Mouse (Mus musculus): ENCODE measurements around the gene Syt16. TPM values are rescaled to one million over a fixed set of nuclear protein-coding genes. Genes with fewer than 3 reads are reported as not detected.

Gene Syt16
- 17.0 and 19.5 TPM in 2 replicates for polyA plus RNA-seq (2016; fragmentation: Nextera tagmentation; extraction: Ambion mirVana)

DNA sequence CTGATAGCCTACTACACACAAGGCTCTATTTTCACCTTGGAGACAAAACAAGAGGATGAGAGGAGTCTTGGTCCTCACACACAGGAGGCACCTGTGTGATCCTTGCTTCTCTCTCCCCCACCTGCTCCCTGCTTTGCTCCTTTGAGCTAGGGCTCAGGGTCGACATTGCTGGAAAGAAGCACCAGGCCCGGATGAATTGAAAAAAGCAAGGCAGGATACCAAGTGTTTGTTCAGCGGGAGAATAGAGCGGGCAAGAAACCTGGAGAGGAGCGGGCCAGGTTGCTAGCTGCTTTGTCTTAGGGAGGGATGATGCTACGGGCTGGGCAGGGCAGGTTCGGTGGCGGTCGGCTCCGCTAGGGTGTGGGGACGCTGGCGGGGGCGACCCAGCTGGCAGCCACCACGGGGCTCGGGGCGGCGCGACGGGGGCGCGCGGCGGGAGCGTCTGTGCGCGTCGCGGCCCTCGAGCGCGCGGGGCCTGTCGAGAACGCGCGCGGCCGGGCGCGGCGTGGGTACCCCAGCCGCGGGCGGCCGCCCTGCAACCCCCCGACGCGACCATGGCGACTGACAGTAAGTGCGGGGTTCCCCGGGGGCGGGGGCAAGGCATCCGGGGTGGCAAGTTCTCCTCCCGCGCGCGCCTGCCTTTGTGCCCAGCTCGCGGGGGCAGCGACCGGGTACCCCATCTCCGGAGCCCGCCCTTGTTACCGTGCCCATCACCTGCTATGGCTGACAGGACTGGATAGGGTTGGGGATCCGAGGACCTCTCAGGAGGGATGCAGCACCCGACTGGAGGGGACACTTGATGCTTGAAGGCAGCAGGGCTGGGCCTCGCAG is at the start of gene Syt16:
Gene Syt16 (plus strand): TSS at position 365 of the 831 bp plus-strand sequence.
- WGBS = 3% methylated on average over 32 of the region's 67 CpGs
- peak within 1 kb of the TSS; percentile 57 for H3K4me3 ChIP-seq
- H3K9me3 ChIP-seq (replicated peaks) = no peaks in the 10 kb centered on the region
- H3K9ac ChIP-seq = peak within 1 kb of the TSS; percentile 76
- H3K36me3 ChIP-seq = no peaks in the 10 kb centered on the region
- ATAC-seq (ENCODE audit: low FRiP score) = peak; percentile 77
- peak within 1 kb of the TSS; percentile 37; the same call in 1 of the 2 replicates for H3K27ac ChIP-seq
- peaks cover 20% of the 10 kb centered on the region for H3K27me3 ChIP-seq
- H3K4me2 ChIP-seq (replicated peaks) = peak within 1 kb of the TSS; percentile 82
- H3K4me1 ChIP-seq = peaks cover 10% of the 10 kb centered on the region; the same call in 1 of the 2 replicates

DNA sequence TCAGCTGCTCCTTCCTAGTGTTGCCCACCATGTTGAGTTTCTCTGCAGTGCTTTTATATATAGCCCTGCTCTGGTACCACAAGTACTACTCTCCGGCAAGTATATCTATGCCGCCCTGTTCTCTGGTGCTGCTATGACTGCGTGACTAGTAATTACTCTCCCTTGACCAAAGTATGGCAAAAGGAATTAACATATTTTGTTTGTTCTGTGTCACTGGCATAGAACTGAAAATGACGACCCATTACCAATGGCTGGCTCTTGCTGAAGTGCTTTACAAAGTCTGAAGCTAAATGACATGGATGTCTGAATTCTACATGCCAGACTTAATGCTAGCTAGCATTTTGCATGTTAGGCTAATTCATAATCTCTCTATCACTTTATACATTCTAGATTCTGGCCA is 49.0 kb upstream of the Syt16 start:
- Histone ChIP-seq H3K36me3 (peaks cover 14% of the 10 kb centered on the region), H3K27me3 (peaks cover 9% of the 10 kb centered on the region; the same call in 1 of the 2 replicates), H3K4me1 (peaks cover 11% of the 10 kb centered on the region), H3K9me3 (replicated peaks) (no peaks in the 10 kb centered on the region), H3K27ac (no peak overlapping the region), H3K4me2 (replicated peaks) (no peak overlapping the region), H3K4me3 (no peak overlapping the region), H3K9ac (no peak overlapping the region)
- 85% methylated on average over 4 of the region's 4 CpGs for WGBS
- ATAC-seq (ENCODE audit: low FRiP score) = no peak

DNA sequence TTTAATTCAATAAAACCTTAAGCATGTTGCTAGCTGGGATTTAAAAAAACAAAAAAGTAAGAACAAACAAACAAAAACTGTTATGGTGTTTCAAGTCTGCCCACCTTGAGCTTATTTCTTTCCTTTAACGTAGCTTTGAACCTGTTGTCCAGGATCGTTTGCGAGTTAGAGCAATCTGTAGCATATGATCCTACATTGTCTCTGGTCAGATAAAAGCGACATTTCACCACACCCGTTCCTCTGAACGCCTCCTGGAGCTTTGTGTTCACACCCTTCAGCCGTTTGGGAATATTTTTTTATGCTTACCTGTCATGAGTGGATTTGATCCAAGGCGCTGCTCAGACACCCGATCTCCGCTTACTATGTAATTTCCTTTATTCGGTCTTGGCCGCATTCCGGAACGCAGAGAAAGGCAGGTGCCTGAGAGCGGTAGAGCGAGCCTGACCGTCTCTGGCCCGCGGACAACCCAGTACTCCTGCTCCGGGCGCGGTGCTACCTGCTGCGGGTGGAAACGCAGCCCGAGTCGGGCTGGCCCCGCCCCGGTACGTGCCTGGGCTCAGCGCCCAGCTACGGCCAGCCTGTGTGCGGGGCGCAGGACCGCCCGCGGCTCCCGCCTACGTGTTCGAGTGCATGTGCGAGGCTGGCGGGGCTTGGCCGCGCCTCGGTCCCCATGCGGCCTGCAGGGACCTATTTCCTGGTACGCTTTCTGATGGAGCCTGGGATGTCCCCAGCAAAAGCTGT is 48.0 kb upstream of the Syt16 start:
- peak overlapping the region; percentile 12; the same call in 1 of the 2 replicates for H3K27ac ChIP-seq
- no peaks in the 10 kb centered on the region for H3K9me3 ChIP-seq (replicated peaks)
- peak; percentile 81 for ATAC-seq (ENCODE audit: low FRiP score)
- H3K4me2 ChIP-seq (replicated peaks) = peak overlapping the region; percentile 76
- peaks cover 8% of the 10 kb centered on the region for H3K36me3 ChIP-seq
- H3K9ac ChIP-seq = peak overlapping the region; percentile 67
- WGBS = 5% methylated on average over 46 of the region's 46 CpGs
- H3K4me1 ChIP-seq = peaks cover 11% of the 10 kb centered on the region
- peak overlapping the region; percentile 36 for H3K4me3 ChIP-seq
- H3K27me3 ChIP-seq = peaks cover 9% of the 10 kb centered on the region; the same call in 1 of the 2 replicates

DNA sequence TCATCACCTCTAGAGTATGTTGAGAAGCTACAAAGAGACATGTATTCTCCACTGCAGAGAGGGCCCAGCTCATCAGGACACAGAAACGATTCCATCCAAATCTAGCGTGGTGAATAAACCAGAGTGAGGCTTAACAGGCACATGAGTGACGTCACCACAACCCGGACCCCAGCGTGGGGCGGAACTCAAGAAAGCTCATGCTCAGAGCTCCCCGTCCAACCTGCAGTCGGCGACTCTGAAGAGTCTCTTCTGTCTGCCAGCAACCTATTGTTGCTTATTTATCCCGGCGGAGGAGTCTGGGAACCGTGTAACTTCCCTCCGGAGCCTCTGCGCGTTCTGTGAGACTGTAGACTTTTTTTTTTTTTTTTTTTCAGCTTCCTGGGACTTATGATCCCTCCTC is 44.6 kb upstream of the Syt16 start:
- H3K4me2 ChIP-seq (replicated peaks) = peak overlapping the region; percentile 54
- ATAC-seq (ENCODE audit: low FRiP score) = no peak; the same call in 1 of the 2 replicates
- no peak overlapping the region for H3K27ac ChIP-seq
- WGBS = 10% methylated on average over 15 of the region's 15 CpGs
- peaks cover 9% of the 10 kb centered on the region; the same call in 1 of the 2 replicates for H3K27me3 ChIP-seq
- H3K9me3 ChIP-seq (replicated peaks) = no peaks in the 10 kb centered on the region
- H3K4me3 ChIP-seq = peak overlapping the region; percentile 26
- peak overlapping the region; percentile 27; the same call in 1 of the 2 replicates for H3K9ac ChIP-seq
- H3K36me3 ChIP-seq = no peaks in the 10 kb centered on the region
- H3K4me1 ChIP-seq = peaks cover 11% of the 10 kb centered on the region

DNA sequence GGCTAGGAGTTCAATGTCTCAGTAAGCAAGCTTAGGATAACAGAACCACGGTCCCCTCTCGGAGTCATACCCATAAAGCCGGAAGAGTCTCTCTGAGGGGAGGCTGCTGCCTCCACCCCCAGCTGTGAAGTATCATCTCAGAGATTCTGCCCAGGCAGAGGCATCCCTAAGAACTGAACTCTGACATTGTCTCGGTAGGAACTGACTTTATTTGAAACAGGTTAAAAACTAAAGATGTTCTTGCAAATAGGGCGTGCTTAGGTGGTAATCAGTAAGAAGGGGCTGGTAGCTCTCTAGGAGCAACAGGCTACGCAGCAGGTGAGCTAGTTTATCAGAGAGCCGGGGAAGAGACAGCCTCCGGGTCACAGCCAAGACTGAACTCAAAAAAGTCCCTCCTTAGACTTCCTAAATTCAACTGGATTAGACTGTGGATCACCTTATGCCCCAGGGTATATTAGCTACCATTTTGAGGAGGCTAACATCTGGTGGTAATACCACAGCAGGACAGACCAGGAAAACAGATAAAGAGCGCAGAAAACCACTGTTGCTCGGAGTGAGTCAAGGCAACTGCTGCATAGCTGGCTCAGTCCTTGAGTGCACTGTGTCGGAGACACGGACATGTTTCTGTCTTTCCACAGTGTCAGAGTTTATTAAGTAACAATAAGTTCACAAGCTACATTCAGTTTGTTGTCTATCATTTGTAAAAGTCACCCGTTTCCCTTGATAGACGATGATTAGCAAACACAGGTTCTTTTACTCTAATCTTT is 43.9 kb upstream of the Syt16 start:
- Histone ChIP-seq H3K4me2 (replicated peaks) (peak overlapping the region; percentile 54), H3K4me1 (peaks cover 11% of the 10 kb centered on the region), H3K4me3 (peak overlapping the region; percentile 26), H3K9me3 (replicated peaks) (no peaks in the 10 kb centered on the region), H3K27me3 (peaks cover 5% of the 10 kb centered on the region; the same call in 1 of the 2 replicates), H3K9ac (peak overlapping the region; percentile 27; the same call in 1 of the 2 replicates), H3K36me3 (no peaks in the 10 kb centered on the region), H3K27ac (no peak overlapping the region)
- ATAC-seq (ENCODE audit: low FRiP score) = no peak
- 53% methylated on average over 14 of the region's 14 CpGs for WGBS

DNA sequence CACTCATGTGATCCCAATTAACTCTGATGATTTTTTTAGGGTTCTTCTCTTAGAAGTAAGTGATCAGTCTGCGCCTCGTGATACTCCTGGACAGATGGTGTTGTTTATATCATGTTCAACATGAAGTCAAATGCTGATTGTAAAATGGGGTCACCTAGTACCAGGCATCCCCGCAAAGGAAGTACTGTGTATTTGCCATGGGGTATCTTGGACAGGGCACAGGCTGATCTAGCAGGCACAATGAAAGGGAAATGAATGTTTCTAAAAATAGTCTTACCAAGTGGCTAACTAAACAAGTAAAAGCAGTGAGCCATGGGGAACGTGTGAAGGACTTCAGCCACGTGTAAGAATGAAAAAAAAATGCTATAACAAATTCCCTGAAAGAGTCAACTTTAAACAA is 42.7 kb upstream of the Syt16 start:
- Histone ChIP-seq H3K9me3 (replicated peaks) (no peaks in the 10 kb centered on the region), H3K9ac (no peak overlapping the region), H3K4me2 (replicated peaks) (no peak overlapping the region), H3K27ac (no peak overlapping the region), H3K27me3 (no peaks in the 10 kb centered on the region), H3K36me3 (no peaks in the 10 kb centered on the region), H3K4me1 (peaks cover 5% of the 10 kb centered on the region), H3K4me3 (no peak overlapping the region)
- 85% methylated on average over 5 of the region's 5 CpGs for WGBS
- ATAC-seq (ENCODE audit: low FRiP score) = no peak

GRCm38 (mm10) chr12:73957676-73958075 is 39.8 kb upstream of the Syt16 start:
- 79% methylated on average over 3 of the region's 3 CpGs for WGBS
- Histone ChIP-seq H3K4me1 (peaks cover 4% of the 10 kb centered on the region; the same call in 1 of the 2 replicates), H3K36me3 (no peaks in the 10 kb centered on the region), H3K4me2 (replicated peaks) (no peak overlapping the region), H3K27me3 (no peaks in the 10 kb centered on the region), H3K4me3 (no peak overlapping the region), H3K27ac (no peak overlapping the region), H3K9ac (no peak overlapping the region), H3K9me3 (replicated peaks) (no peaks in the 10 kb centered on the region)
- ATAC-seq (ENCODE audit: low FRiP score) = no peak

GRCm38 (mm10) chr12:73958830-73959229 is 38.6 kb upstream of the Syt16 start:
- Histone ChIP-seq H3K9ac (no peak overlapping the region), H3K4me3 (no peak overlapping the region), H3K4me1 (no peaks in the 10 kb centered on the region), H3K9me3 (replicated peaks) (no peaks in the 10 kb centered on the region), H3K27me3 (no peaks in the 10 kb centered on the region), H3K4me2 (replicated peaks) (no peak overlapping the region), H3K36me3 (no peaks in the 10 kb centered on the region), H3K27ac (no peak overlapping the region)
- WGBS = 80% methylated on average over 2 of the region's 2 CpGs
- no peak for ATAC-seq (ENCODE audit: low FRiP score)

DNA sequence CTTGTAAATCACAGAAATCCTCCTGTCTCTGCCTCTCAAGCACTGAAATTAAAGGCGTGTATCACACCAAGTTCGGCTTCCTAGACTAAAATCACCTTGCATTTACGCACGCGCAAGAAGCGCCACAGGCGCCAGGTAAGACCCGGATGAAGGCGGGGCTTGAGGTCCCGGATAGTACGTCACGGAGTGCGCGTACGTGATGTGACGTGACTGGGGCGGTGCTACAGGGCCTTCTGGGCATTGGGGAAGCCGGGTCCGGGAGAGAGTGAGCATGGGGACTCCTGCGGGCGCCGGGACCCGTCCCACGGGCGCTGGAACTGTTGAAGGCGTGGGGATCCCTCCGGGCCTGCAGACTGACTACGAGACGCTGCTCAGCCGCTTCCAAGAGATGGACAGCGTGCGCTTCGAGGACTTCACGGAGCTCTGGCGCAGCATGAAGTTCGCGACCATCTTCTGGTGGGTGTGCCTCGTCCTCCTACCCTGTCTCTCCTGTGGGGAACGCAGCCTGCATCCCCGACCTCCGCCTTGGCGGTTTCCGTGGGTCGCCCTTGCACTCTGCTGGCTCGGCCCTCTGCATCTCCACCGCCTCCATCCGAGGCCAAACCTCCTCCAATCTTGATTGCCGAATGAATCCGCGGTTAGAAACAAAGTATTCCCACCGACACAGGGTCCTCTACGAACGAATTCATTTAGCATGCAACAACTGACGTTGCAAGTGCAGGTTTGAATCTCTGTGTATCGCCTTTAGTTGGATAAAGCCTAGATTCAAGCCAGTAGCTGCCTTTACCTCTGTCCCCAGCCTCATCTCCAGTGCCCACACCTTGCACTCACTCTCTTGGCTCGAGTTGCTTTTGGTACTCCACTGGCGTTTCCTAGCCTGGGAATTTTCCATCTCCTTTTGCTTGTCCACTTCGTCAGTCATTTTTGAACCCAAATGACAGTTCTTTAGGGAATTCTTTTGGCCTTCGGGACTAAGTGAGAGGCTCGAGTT is 32.9 kb upstream of the Syt16 start, which contains the start of gene Snapc1:
Gene Snapc1 (plus strand): TSS at position 191 of the 991 bp plus-strand sequence.
- peak within 1 kb of the TSS; percentile 83 for H3K4me2 ChIP-seq (replicated peaks)
- peak within 1 kb of the TSS; percentile 79 for H3K27ac ChIP-seq
- peaks cover 8% of the 10 kb centered on the region for H3K4me1 ChIP-seq
- WGBS = 1% methylated on average over 60 of the region's 60 CpGs
- peak within 1 kb of the TSS; percentile 89 for H3K9ac ChIP-seq
- H3K4me3 ChIP-seq = peak within 1 kb of the TSS; percentile 84
- peaks cover 19% of the 10 kb centered on the region for H3K36me3 ChIP-seq
- H3K9me3 ChIP-seq (replicated peaks) = no peaks in the 10 kb centered on the region
- H3K27me3 ChIP-seq = no peaks in the 10 kb centered on the region
- ATAC-seq (ENCODE audit: low FRiP score) = peak; percentile 100

DNA sequence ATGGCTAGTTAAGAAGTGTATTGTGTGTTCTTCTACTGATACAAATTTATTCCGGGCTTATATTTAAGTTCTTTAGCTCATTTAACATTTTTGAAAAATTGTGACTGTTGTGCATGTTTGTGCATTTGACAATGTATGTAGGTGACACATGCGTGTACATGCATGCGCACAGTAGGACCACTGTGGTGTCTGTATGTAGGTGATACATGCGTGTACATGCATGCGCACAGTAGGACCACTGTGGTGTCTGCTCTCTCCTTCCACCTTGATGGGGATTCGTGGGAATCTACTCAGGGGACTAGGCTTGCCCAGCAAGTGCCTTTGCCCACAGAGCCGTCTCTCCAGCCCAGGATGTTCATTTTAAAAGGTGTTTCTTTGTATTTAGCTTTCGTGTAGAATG is 28.3 kb upstream of the Syt16 start:
- no peak overlapping the region for H3K4me3 ChIP-seq
- H3K9me3 ChIP-seq (replicated peaks) = peaks cover 6% of the 10 kb centered on the region; the same call in 1 of the 2 replicates
- no peak overlapping the region for H3K9ac ChIP-seq
- H3K27me3 ChIP-seq = no peaks in the 10 kb centered on the region
- H3K4me2 ChIP-seq (replicated peaks) = no peak overlapping the region
- H3K36me3 ChIP-seq = peaks cover 57% of the 10 kb centered on the region
- peaks cover 8% of the 10 kb centered on the region for H3K4me1 ChIP-seq
- WGBS = 98% methylated on average over 8 of the region's 8 CpGs
- H3K27ac ChIP-seq = no peak overlapping the region
- no peak for ATAC-seq (ENCODE audit: low FRiP score)

- H3K4me2 ChIP-seq (replicated peaks) = no peak overlapping the region
- WGBS = 93% methylated on average over 6 of the region's 6 CpGs
- ATAC-seq (ENCODE audit: low FRiP score) = no peak
- no peak overlapping the region for H3K4me3 ChIP-seq
- no peaks in the 10 kb centered on the region for H3K27me3 ChIP-seq
- H3K36me3 ChIP-seq = peaks cover 82% of the 10 kb centered on the region
- no peak overlapping the region for H3K9ac ChIP-seq
- H3K4me1 ChIP-seq = no peaks in the 10 kb centered on the region
- no peak overlapping the region for H3K27ac ChIP-seq
- H3K9me3 ChIP-seq (replicated peaks) = peaks cover 6% of the 10 kb centered on the region; the same call in 1 of the 2 replicates
Measured at GRCm38 (mm10) chr12:73974584-73974983, 22.9 kb upstream of the Syt16 start.
